Mouse (Mus musculus) cerebellum, adult 2 months (tissue): ENCODE data around the gene Olfr213.

ENCODE experiments used
- CTCF ChIP-seq: fragments of 200-500 bp; IDR thresholded peaks from 2 replicates; pipeline ENCODE4 v1.5.1; 2011; ENCODE audit warnings: low read depth, mild to moderate bottlenecking, control low read depth, low read length, moderate library complexity, borderline replicate concordance; ENCODE audit not compliant: insufficient read depth
- POLR2A ChIP-seq: fragments of 200-500 bp; IDR thresholded peaks from 2 replicates; pipeline ENCODE4 v1.6.1; 2011; ENCODE audit warnings: low read length, control low read depth, borderline replicate concordance; ENCODE audit not compliant: insufficient read depth

DNA sequence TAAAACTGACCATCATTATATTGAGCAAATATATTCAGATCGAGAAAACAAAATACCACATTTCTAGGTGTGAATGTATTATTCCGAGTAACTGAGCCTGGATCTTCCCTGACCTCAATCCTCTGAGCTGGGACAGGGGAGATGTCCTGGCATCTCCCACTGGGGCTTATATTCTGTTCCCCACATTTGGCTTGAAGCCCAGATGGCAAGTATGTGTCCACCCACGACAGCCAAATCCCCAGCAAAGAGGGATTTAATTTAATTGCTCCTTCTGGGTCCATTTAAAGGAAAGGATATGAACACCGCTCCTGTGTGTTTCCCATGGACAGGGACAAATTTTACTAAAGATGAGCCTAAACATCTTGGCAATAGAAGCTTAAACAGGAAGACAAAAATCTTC, 49.5 kb upstream of the Olfr213 start, which contains the start of gene Olfr211:
- TF ChIP-seq POLR2A (no peak), CTCF (no peak)
